23 mouse cellular contexts compared by ENCODE assay signal in genomic region chr14:93817591-93817990, GRCm38 (mm10).
DNase-seq lines count a peak whose midpoint lies in the region; ATAC-seq and TF ChIP-seq lines count a peak whose summit lies in the region.
"Had no signal": no experiment of that assay in that cellular context is flagged by ENCODE, and none has a peak within 500 bp of the region (broad histone marks: within the 10 kb centered on the region; RNA-seq: fewer than 3 reads in every experiment).

No protein-coding gene starts in this region.

- no peak overlapping the region for H3K9ac ChIP-seq in forebrain, postnatal 0 days
- H3K9ac ChIP-seq in forebrain, embryonic 11.5 days (ENCODE audit: low read length), result no peak overlapping the region
- H3K9ac ChIP-seq in limb, embryonic 14.5 days (ENCODE audit: low read depth, low read length, severe bottlenecking), result no peak overlapping the region
- H3K9ac ChIP-seq: embryonic facial prominence, embryonic 15.5 days; heart, embryonic 13.5 days; limb, embryonic 12.5 days; liver, embryonic 15.5 days had no signal

- no peak overlapping the region for H3K27ac ChIP-seq in forebrain, postnatal 0 days (ENCODE audit: low read depth, low read length)
- no peak overlapping the region for H3K27ac ChIP-seq in forebrain, embryonic 11.5 days (ENCODE audit: low read depth, low read length)
- no peak overlapping the region for H3K27ac ChIP-seq in limb, embryonic 14.5 days (replicated peaks; ENCODE audit: low read depth, low read length)
- no peak overlapping the region for H3K27ac ChIP-seq in limb, embryonic 10.5 days
- H3K27ac ChIP-seq: embryonic facial prominence, embryonic 15.5 days; heart, embryonic 13.5 days; limb, embryonic 12.5 days; liver, embryonic 15.5 days had no signal

- no peak for TF ChIP-seq CTCF in forebrain, postnatal 0 days (IDR thresholded peaks at IDR 0.05; ENCODE audit: low read depth)
- TF ChIP-seq CTCF in brain, embryonic 14.5 days (IDR thresholded peaks at IDR 0.05; ENCODE audit: borderline replicate concordance, extremely low read depth, insufficient read depth, insufficient read length), result no peak

- WGBS in forebrain, postnatal 0 days, result 16% methylated on average over 4 of the region's 4 CpGs
- WGBS in forebrain, embryonic 11.5 days, result 60% methylated on average over 4 of the region's 4 CpGs
- 13% methylated on average over 4 of the region's 4 CpGs for WGBS in limb, embryonic 14.5 days
- 75% methylated on average over 4 of the region's 4 CpGs for WGBS in limb, embryonic 10.5 days

- no peaks in the 10 kb centered on the region for H3K27me3 ChIP-seq in forebrain, postnatal 0 days (ENCODE audit: insufficient read depth, low read length)
- no peaks in the 10 kb centered on the region for H3K27me3 ChIP-seq in forebrain, embryonic 11.5 days (ENCODE audit: control insufficient read depth, insufficient read depth, low read length)
- no peaks in the 10 kb centered on the region for H3K27me3 ChIP-seq in limb, embryonic 14.5 days (ENCODE audit: control insufficient read depth, insufficient read depth, low read length)
- H3K27me3 ChIP-seq in limb, embryonic 10.5 days (ENCODE audit: low read depth, poor library complexity, severe bottlenecking), result no peaks in the 10 kb centered on the region
- H3K27me3 ChIP-seq: CH12.LX; embryonic facial prominence, embryonic 15.5 days; heart, embryonic 13.5 days; limb, embryonic 12.5 days; liver, embryonic 15.5 days had no signal

- no peaks in the 10 kb centered on the region for H3K36me3 ChIP-seq in forebrain, postnatal 0 days (ENCODE audit: insufficient read depth)
- no peaks in the 10 kb centered on the region for H3K36me3 ChIP-seq in forebrain, embryonic 11.5 days (ENCODE audit: control insufficient read depth, insufficient read depth, low read length)
- no peaks in the 10 kb centered on the region for H3K36me3 ChIP-seq in limb, embryonic 14.5 days (ENCODE audit: control insufficient read depth, insufficient read depth, low read length)
- no peaks in the 10 kb centered on the region for H3K36me3 ChIP-seq in limb, embryonic 10.5 days
- H3K36me3 ChIP-seq: embryonic facial prominence, embryonic 15.5 days; heart, embryonic 13.5 days; limb, embryonic 12.5 days; liver, embryonic 15.5 days had no signal

- H3K4me2 ChIP-seq in forebrain, postnatal 0 days (ENCODE audit: low read depth), result no peak overlapping the region
- no peak overlapping the region for H3K4me2 ChIP-seq in forebrain, embryonic 11.5 days (ENCODE audit: low read depth, low read length, severe bottlenecking)
- no peak overlapping the region for H3K4me2 ChIP-seq in limb, embryonic 14.5 days (replicated peaks; ENCODE audit: low read depth, low read length, severe bottlenecking)
- H3K4me2 ChIP-seq: embryonic facial prominence, embryonic 15.5 days; heart, embryonic 13.5 days; limb, embryonic 12.5 days; liver, embryonic 15.5 days; midbrain, embryonic 11.5 days had no signal

- no peak overlapping the region for H3K4me3 ChIP-seq in forebrain, postnatal 0 days (ENCODE audit: low read depth, low read length)
- no peak overlapping the region for H3K4me3 ChIP-seq in forebrain, embryonic 11.5 days (ENCODE audit: low read depth, low read length)
- H3K4me3 ChIP-seq in limb, embryonic 14.5 days (replicated peaks; ENCODE audit: low read length), result no peak overlapping the region
- no peak overlapping the region for H3K4me3 ChIP-seq in limb, embryonic 10.5 days
- H3K4me3 ChIP-seq: embryonic facial prominence, embryonic 15.5 days; heart, embryonic 13.5 days; limb, embryonic 12.5 days; liver, embryonic 15.5 days; myocyte had no signal

- H3K4me1 ChIP-seq in forebrain, postnatal 0 days (ENCODE audit: insufficient read depth), result no peaks in the 10 kb centered on the region
- no peaks in the 10 kb centered on the region for H3K4me1 ChIP-seq in forebrain, embryonic 11.5 days (replicated peaks; ENCODE audit: control insufficient read depth, insufficient read depth, low read length)
- peaks cover 3% of the 10 kb centered on the region; the same call in 1 of the 2 replicates for H3K4me1 ChIP-seq in limb, embryonic 14.5 days (ENCODE audit: control insufficient read depth, insufficient read depth, low read length)
- H3K4me1 ChIP-seq in limb, embryonic 10.5 days, result no peaks in the 10 kb centered on the region
- H3K4me1 ChIP-seq: embryonic facial prominence, embryonic 15.5 days; heart, embryonic 13.5 days; liver, embryonic 15.5 days had no signal

- TF ChIP-seq POLR2A in limb, embryonic 14.5 days (IDR thresholded peaks at IDR 0.05; ENCODE audit: borderline replicate concordance, extremely low read depth, insufficient read depth, insufficient read length), result no peak
- TF ChIP-seq POLR2A in brain, embryonic 14.5 days (IDR thresholded peaks at IDR 0.05; ENCODE audit: borderline replicate concordance, extremely low read depth, insufficient read depth, insufficient read length, poor library complexity, severe bottlenecking), result no peak

- peak; percentile 29 to 43 for DNase-seq in cerebellum, adult 18-20 months
- DNase-seq in cerebellum, adult 11 months, result no peak
- DNase-seq in forebrain, postnatal 0 days, result peak; percentile 42
- DNase-seq in forebrain, embryonic 11.5 days (ENCODE audit: low spot score), result no peak
- peak; percentile 56 for DNase-seq in limb, embryonic 14.5 days (ENCODE audit: low spot score)
- DNase-seq in limb, embryonic 10.5 days (ENCODE audit: low spot score), result no peak
- DNase-seq in brain, embryonic 14.5 days (ENCODE audit: low read depth), result peak; percentile 72
- no peak for DNase-seq in thymus, postnatal 25 days
- DNase-seq: adrenal gland, postnatal 25 days; heart, adult 11 months; heart, postnatal 36 days; kidney, adult 18-20 months; layer of hippocampus, postnatal 36 days; lung, postnatal 36 days; retina, postnatal 1 day had no signal

- no peaks in the 10 kb centered on the region for H3K9me3 ChIP-seq in forebrain, postnatal 0 days (ENCODE audit: low read length)
- H3K9me3 ChIP-seq in forebrain, embryonic 11.5 days (ENCODE audit: control insufficient read depth, low read length), result no peaks in the 10 kb centered on the region
- H3K9me3 ChIP-seq in limb, embryonic 14.5 days (ENCODE audit: control insufficient read depth, low read length), result no peaks in the 10 kb centered on the region
- H3K9me3 ChIP-seq in limb, embryonic 10.5 days (replicated peaks), result no peaks in the 10 kb centered on the region
- H3K9me3 ChIP-seq: embryonic facial prominence, embryonic 15.5 days; heart, embryonic 13.5 days; limb, embryonic 12.5 days; liver, embryonic 15.5 days had no signal

- ATAC-seq in forebrain, postnatal 0 days, result no peak
- ATAC-seq in forebrain, embryonic 11.5 days (replicated peaks; ENCODE audit: low FRiP score), result no peak
- no peak for ATAC-seq in limb, embryonic 14.5 days (ENCODE audit: low FRiP score, low read depth)
- ATAC-seq: hindbrain, embryonic 16.5 days had no signal

Comparison
In these comparisons a context has a peak if more than half of its experiments do, and no peak if none do; other contexts are left out.
1. DNase-seq: peak in cerebellum, adult 18-20 months (2 of 2), forebrain, postnatal 0 days (single experiment), limb, embryonic 14.5 days (single experiment) and brain, embryonic 14.5 days (single experiment); none in cerebellum, adult 11 months (single experiment), forebrain, embryonic 11.5 days (single experiment), limb, embryonic 10.5 days (single experiment) and thymus, postnatal 25 days (single experiment).